8 mouse cellular contexts compared by ENCODE assay signal in genomic region chr13:28544003-28544818, GRCm38 (mm10).
A peak's percentile ranks its signal among the peaks of the same experiment; 100 is the strongest.
DNase-seq lines count a peak whose midpoint lies in the region; ATAC-seq lines count a peak whose summit lies in the region.

No protein-coding gene starts in this region.

- H3K4me3 ChIP-seq in lung, embryonic 15.5 days: no peak overlapping the region
- H3K4me3 ChIP-seq in hindbrain, embryonic 15.5 days: peak overlapping the region; percentile 27
- no peak overlapping the region for H3K4me3 ChIP-seq in limb, embryonic 15.5 days

- ATAC-seq in lung, embryonic 15.5 days (ENCODE audit: borderline replicate concordance, extremely low read depth, low FRiP score, low TSS enrichment): no peak
- ATAC-seq in hindbrain, embryonic 15.5 days (ENCODE audit: low FRiP score, low read depth): peak; percentile 73
- ATAC-seq in limb, embryonic 15.5 days (ENCODE audit: insufficient number of reproducible peaks, low FRiP score, low TSS enrichment, low read depth): 0 out of 2 replicates have a peak, but pooled peaks have one; percentile 35
- ATAC-seq in erythroid progenitor cell, adult 5-6 weeks (replicated peaks; ENCODE audit: low FRiP score, poor library complexity, severe bottlenecking): no peak

- H3K27me3 ChIP-seq in lung, embryonic 15.5 days: no peaks in the 10 kb centered on the region
- no peaks in the 10 kb centered on the region for H3K27me3 ChIP-seq in hindbrain, embryonic 15.5 days
- no peaks in the 10 kb centered on the region for H3K27me3 ChIP-seq in limb, embryonic 15.5 days

- peaks cover 17% of the 10 kb centered on the region for H3K4me1 ChIP-seq in lung, embryonic 15.5 days
- peaks cover 19% of the 10 kb centered on the region for H3K4me1 ChIP-seq in hindbrain, embryonic 15.5 days (replicated peaks)
- peaks cover 12% of the 10 kb centered on the region; the same call in 1 of the 2 replicates for H3K4me1 ChIP-seq in limb, embryonic 15.5 days

- DNase-seq in lung, postnatal 25 days (ENCODE audit: low spot score): no peak
- DNase-seq in embryo, embryonic 11.5 days (ENCODE audit: low read depth, low spot score): peak; percentile 70
- DNase-seq in adrenal gland, postnatal 25 days: no peak
- no peak for DNase-seq in T-cell, adult 2 months (ENCODE audit: low spot score)

- H3K9ac ChIP-seq in lung, embryonic 15.5 days: no peak overlapping the region
- peak overlapping the region; percentile 36; the same call in 1 of the 2 replicates for H3K9ac ChIP-seq in hindbrain, embryonic 15.5 days
- no peak overlapping the region for H3K9ac ChIP-seq in limb, embryonic 15.5 days

- peak overlapping the region; percentile 41; the same call in 1 of the 2 replicates for H3K4me2 ChIP-seq in lung, embryonic 15.5 days
- H3K4me2 ChIP-seq in hindbrain, embryonic 15.5 days: peak overlapping the region; percentile 53
- no peak overlapping the region for H3K4me2 ChIP-seq in limb, embryonic 15.5 days

- H3K36me3 ChIP-seq in lung, embryonic 15.5 days: no peaks in the 10 kb centered on the region
- H3K36me3 ChIP-seq in hindbrain, embryonic 15.5 days: no peaks in the 10 kb centered on the region
- H3K36me3 ChIP-seq in limb, embryonic 15.5 days: no peaks in the 10 kb centered on the region

- H3K9me3 ChIP-seq in lung, embryonic 15.5 days: no peaks in the 10 kb centered on the region
- H3K9me3 ChIP-seq in hindbrain, embryonic 15.5 days: no peaks in the 10 kb centered on the region
- no peaks in the 10 kb centered on the region for H3K9me3 ChIP-seq in limb, embryonic 15.5 days

- WGBS in lung, embryonic 15.5 days: 24% methylated on average over 16 of the region's 17 CpGs
- 8% methylated on average over 15 of the region's 17 CpGs for WGBS in hindbrain, embryonic 15.5 days
- WGBS in limb, embryonic 15.5 days: 19% methylated on average over 15 of the region's 17 CpGs

- H3K27ac ChIP-seq in lung, embryonic 15.5 days: peak overlapping the region; percentile 78
- peak overlapping the region; percentile 82 for H3K27ac ChIP-seq in hindbrain, embryonic 15.5 days (replicated peaks)
- no peak overlapping the region for H3K27ac ChIP-seq in limb, embryonic 15.5 days

Comparison
In these comparisons a context has a peak if more than half of its experiments do, and no peak if none do; other contexts are left out.
1. ATAC-seq: peak in hindbrain, embryonic 15.5 days (single experiment) and limb, embryonic 15.5 days (single experiment); none in lung, embryonic 15.5 days (single experiment) and erythroid progenitor cell, adult 5-6 weeks (single experiment).